Mouse (Mus musculus) lung, postnatal 14 days (tissue): Measurements from ENCODE around the gene Snx9.

Experiments used
- DNase-seq: peaks from one replicate; pipeline ENCODE4 v3.0.0; 2021

Gene Snx9

DNA sequence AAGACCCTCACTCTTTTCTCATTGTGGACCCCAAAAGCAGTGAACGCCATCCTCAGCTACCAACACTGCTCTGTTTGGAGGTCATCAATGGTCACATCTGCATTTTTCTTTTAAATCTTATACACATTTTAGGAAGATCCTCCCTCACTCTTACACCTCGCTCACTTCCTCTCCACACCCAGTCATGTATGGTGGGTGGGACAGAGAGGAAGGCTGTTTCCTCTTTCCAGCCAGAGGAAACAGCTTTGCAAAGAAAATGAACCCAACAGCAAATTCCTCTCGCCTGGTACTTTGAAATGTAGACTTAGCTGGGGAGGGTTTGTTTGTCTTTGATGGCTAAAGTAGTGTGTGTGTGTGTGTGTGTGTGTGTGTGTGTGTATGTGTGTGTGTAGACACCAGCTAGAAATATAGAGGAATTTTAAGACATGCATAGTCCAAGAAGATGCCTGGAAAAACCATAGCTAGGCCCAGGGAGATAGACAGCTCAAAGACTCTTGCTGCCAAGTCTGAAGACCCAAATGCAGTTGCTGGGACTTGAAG lies 33.2 kb upstream of the Snx9 start:
- no peak for DNase-seq

DNA sequence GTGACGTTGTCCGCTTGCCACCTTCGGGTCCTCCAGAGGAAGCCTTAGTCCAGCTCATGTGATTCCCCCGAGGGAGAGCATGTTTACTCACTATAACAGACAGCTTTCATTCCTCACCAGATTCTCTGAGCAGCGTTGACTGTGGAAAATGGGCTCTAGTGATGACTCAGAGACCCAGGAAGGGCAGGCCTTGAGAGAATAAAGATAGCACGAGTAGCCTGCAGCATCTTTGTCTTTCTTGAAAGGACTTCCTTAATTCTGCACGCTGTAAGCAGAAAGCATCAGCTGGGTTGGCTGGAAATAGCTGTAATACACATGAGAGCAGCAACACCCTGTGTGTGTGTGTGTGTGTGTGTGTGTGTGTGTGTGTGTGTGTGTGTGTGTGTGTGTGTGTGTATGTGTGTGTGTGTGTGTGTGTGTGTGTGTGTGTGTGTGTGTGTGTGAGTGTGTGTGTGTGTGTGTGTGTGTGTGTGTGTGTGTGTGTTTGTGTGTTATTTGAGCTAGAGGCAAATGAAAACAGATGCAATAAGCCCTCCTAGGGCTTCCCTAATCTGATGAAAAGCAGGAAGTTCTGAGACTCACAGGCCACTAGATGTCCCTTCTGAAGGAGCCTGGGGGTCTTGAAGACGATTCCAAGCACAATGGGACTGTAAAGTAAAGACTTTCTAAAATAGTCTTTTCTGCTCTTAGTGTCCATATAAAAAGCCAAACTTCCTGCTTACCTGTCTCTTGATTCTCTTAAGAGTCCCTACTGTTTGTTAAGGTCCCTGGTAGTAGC lies 27.1 kb upstream of the Snx9 start:
- DNase-seq = no peak

DNA sequence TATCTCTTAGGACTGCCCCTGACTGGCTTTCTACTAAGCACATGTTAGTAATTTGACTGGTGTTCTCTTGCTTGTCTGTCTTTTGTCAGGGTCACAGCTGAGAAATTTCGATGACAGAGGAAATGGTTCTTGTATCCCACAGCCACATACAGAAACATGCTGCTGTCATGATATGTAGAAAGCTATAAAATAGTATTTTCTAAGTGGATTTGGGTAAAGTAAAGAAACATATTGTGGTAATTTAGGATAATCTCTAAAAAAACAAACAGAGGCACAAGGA lies 26.5 kb upstream of the Snx9 start:
- no peak for DNase-seq

DNA sequence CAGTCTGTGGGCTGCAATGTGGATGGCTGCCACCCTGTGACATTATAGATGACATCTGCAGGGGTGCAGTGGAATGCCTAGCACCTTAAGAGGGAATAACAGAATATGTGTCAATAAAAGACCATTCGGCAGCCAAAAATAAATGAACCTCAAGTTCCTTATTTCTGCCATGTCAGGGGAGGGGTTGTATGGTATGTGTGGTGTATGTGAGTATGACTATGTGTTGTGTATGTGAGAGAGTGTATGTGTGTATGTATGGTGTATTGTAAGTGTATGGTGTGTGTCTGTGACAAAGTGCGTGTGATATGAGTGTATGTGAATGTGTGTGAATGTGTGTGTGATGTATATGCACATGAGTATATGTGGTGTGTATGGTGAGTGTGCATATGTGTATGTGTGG lies 23.3 kb upstream of the Snx9 start:
- DNase-seq = no peak

DNA sequence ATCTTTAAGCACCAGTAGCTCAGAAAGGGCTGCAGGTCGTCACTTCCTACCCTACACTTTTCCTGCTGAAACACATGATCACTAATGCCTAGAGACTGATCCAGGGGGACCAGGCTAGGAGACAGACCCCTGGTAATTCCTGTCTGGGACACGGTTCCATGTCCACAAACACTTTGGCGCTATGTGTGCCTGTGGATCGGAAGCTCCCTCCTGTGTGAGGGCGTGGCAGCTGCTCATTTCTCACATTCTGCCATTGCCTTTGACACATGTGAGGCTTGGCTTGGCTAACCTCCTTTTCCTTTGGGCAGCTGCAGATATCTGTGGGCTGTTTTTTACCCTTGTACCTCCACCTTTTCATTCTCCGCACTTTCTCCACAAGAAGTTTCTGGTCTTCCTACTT lies 22.0 kb upstream of the Snx9 start:
- DNase-seq = no peak

DNA sequence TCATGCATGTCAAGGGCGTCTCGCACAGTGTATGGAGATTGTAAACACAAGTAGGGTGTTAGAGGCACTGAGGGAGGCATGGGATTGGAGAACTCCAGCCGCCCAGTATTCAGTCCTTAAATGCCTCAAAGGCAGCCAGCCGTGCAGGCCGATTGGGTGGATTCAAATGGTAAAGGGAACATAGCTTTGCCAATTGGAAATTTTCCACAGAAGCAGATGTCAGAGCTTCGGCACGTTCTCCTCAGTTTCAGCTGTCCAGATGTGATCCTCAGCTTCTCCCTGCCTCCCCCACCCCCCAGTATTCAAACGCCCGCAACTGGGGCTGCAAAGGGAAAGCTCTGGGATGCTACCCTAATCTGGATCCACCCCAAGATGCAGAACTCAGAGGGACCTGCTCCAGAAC lies 21.3 kb upstream of the Snx9 start:
- no peak for DNase-seq

DNA sequence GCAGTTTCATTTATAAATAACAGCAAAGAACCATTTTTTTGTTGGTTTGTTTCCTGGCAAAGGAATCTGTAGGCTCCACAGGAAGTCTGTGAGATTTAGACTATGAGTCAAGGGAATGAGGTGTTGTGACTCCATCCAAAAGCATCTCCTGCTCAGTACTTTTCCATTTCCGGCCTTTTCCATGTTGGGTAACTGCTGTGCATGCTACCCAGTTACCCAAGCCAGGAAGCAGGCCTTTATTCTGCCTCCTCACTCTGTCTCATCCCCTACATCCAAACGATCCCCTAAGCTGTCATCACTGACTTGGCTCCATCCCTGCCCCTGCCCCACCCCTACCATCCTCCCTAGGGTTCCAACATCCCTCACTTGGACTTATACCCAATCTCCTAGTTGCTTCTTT lies 18.6 kb upstream of the Snx9 start:
- no peak for DNase-seq

DNA sequence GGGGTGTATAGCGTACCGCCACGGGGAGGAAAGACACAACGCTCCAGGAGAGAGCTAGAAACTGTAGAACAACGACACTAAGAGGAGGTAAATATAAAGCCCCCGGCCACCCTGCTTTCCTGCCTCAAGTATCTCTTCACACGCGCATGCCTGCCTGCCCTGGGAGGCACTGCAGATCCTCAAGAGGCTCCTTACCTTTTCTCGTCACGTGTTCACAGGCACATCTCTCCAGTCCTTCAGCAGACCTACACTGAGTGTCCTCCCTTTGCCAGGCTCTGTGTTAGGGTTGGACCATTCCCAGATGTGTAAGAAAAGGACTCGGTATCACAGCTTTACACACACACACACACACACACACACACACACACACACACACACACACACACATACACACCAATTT lies 18.1 kb upstream of the Snx9 start:
- no peak for DNase-seq

DNA sequence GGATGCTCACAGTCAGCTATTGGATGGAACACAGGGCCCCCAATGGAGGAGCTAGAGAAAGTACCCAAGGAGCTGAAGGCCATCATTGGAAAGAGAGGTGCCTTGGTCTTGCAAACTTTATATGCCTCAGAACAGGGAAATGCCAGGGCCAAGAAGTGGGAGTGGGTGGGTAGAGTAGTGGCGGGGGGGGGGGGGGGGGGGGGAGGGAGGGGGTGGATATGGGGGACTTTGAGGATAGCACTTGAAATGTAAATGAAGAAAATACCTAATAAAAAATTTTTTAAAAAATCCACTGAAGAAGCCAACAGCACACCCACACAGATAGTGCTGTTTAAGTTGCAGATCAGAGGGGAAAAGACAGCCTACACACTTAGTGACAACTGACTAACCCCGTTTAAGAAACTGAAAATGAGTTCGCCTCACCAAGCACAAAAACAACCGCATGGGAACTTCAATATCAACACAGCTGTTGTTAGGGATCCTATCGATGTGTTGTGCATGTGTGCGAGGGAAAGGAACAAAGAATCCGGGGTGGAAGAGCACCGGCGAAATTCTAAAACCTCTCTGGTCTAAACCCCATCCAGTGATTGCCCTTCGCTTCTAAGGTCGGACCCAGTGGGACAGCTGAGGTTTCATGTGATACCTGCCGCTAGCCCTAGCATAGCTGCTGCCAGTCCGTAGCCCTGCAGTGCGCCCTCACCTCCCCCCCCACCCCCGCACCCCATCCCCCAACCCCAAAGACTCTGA lies 13.1 kb upstream of the Snx9 start:
- no peak for DNase-seq

DNA sequence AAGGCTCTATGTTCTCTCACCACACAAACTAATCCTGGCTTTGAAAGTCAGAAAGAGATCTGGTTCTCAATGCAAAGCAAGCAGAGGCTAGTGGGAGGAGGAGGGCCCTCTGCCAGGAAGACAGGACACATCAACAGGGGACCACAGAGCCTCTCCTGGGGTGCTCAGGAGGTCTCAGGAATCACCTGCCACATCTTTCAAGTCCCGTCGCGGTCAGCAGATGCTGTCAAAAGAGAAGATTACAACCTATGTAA lies 12.6 kb upstream of the Snx9 start:
- DNase-seq = no peak

DNA sequence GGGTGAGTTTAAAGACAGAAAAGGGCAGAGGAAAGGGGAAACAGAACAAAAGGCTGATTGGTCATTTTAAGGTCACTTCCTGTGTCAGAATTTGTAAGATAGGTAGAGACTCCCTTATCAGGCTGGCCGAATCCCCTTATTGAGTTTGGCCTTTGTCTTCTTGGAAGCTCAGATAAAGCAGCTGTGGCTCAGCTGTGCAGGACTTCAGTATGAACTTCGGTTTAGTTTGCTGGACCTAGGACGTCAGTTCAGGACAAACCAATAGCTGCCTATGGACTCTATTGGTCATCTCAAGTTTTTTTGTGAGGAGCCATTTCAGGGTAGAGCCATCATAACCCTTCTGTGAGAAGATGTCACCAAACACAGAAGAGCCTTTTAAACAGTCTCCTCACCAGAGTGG lies 12.2 kb upstream of the Snx9 start:
- no peak for DNase-seq

DNA sequence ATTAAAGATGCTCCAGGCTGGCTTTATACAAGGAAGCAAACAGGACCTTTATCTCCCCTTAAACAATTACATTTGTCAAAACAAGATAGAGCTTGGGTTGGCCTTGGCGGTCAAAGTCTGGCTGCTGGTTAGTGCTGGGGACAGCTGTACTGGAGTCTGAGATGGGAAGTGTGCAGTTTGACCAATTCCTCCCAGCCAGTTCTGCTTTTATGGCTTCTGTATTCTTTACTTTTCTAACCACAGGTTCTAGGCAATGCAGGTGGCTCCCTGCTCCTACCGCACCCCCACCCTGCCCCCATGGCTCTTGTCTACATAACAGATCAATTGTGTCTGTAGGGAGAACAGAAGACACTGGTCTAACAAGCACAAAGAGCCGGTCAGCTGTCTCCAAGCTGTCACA lies 11.2 kb upstream of the Snx9 start:
- DNase-seq = no peak

DNA sequence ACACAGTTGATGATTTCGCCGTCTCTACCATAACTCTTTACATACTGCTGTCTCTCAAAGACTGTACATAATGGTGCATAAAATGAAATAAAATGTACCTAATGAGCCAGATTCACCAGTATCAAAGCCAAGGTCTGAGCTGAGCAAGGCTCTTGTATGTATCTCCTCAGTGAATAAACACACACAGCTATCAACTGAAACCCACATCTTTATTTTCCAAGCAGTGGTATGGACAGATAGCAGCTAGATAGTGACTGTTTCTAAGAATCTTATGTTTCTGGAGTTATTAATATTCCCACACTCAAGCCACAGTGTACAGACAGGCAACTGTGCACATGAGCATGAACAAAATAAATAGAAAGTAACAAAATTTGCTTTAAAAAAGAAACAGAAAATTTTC lies 10.7 kb upstream of the Snx9 start:
- no peak for DNase-seq

DNA sequence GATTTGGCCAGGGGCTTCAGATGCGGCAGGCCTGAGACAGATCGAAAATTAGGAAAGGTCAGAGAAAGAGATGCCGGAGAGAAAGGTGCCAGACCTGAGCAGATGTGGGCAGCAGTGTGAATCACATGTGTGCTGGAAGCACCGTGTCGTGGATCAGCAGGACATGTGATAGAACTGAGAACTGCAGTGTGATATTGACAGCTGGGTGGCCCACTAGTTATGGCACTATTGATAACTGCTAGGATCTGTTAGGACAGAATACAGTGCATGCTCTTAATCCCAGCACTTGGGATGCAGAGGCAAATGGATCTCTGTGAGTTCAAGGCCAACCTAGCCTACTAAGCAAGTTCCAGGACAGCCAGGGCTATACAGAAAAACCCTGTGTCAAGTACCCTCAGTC lies 10.3 kb upstream of the Snx9 start:
- DNase-seq = no peak

DNA sequence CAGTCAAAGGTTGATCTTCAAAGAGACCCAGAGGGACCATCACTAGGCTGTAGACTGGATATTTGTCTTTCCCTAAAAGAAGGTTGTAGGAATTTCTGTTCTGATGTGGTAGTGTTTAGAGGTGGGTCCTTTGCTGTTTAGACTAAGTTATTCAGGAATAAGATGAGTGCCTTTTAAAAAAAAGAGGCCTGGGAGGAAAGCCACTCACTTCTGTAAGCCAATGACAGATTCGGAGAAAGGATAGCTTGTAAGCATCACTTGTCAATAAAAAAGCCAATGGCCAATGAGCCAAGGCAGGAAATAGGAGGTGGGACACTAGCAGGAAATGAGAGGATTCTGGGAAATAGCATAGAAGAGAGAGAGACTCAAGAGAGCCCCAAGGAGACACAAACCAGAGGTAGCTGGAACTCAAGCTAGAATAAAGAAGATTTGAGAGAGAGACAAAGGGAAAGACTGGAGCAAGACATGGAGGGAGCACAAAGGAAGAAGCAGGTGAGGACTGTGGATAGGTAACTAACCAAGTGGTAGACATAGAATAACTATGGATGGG lies 9.8 kb upstream of the Snx9 start:
- DNase-seq = no peak

DNA sequence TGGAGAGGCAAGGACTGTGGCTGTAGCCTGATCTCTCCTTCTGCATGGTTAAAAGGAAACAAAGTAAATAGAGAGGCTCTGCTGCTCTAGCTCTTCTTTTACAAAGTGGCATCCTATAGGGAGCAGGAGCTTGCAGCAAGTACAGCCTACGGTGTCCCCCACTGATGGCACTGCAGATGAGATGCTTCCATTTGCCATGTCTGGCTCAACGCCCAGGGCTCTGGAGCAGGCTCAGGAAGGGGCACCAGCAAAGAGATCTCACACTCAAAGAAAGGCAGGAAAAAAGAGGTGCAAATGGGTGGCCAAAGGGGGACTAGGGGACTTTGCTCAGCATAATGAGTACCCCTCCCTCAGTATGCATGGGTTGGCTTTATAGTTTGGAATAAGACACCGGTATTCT lies 7.0 kb upstream of the Snx9 start:
- DNase-seq = no peak

DNA sequence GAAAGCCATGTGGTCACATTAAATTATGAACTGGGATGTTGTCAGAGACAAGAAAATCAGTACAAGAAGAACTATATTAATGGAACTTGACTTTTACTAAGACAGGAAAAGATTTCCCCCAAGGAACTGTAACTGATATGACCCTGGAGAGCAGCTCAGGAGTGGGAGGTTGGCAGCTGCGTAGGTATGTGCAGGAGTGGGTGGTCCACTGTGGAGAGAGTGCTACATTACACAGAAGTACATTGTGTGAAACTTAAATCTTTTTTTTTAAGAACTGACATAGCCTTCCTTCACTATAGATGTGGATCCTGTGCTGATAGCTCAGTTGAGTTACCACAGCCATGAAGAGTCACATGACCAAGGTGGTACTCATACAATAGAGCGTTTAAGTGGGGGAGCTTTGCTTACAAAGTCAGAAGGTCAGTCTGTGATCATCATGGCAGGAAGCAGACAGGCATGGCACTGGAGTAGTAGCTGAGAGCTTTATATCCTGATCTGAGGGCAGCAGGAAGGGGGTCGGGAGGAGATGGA lies 6.3 kb upstream of the Snx9 start:
- no peak for DNase-seq

DNA sequence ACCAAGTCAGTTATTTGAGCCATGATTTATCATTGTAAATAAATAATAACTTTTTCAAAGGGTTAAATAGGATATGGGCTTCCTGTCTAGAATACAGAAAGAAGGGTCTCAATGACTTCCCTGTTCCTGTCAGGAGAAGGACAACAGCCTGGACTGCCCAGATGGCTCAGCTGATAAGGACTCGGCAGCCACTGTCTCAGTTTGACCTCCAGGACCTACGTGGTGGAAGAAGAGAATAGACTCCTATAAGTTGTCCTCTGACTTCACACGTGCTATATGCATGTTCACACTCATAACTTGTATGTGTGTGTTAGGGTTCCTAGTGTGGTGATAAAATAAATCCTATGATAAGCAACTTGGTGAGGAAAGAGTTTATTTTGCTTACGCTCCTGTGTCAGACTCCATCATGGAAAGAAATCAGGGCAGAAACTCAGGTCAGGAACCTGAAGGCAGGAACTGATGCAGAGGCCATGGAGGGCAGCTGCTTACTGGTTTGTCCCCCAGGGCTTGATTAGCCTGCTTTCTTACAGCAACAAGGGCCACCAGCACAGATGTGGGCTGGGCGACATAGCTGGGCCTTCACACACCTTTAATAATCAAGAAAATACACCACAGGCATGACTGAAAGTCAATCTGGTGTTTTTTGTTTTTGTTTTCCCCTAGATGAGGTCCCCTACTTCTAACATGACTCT lies 1.4 kb upstream of the Snx9 start:
- no peak for DNase-seq

DNA sequence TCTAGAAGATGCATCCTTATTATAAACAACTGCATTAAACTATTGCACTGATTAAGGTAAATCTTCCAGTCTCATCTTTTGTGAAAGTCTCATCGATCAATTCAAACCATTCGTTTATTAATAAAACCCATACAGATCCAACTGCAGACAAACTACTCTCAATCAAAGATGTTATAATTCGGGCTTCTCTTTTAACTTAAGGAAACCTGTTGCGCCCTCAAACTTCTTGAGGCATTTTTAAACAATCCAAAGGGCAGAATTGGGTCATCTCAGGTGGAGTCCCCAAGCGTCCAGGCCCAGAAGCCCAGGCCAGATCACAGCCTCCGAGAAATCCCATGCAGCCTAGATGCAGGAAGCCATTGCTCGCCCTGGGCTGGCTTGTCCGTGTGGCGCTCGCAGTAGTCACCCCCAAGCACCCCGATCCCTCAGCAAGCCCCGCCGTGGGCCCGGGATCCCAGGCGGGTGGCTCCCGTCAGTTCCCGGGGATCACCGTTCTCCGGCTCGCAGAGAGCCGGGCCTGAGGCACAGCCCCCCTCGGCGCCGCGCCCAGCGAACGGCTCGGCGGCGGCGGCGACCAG lies 490 bp upstream of the Snx9 start:
- DNase-seq = peak; percentile 50

DNA sequence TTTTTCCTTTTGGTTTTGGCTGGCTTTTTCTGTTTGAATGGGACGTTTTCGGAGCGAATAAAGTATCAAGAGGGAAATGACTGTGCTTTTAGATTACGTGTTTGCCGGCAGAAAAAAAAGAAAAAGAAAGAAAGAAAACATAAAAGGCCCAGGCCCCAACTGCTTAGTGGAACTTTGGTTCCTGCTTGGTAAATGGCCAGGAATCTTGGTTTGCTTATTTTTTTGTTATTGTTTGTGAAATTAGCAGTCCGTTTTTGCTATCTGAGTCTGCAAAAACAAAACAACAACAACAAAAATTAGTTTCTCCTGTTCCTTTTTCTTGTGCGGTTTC lies 779 bp downstream of the Snx9 start:
- no peak for DNase-seq

DNA sequence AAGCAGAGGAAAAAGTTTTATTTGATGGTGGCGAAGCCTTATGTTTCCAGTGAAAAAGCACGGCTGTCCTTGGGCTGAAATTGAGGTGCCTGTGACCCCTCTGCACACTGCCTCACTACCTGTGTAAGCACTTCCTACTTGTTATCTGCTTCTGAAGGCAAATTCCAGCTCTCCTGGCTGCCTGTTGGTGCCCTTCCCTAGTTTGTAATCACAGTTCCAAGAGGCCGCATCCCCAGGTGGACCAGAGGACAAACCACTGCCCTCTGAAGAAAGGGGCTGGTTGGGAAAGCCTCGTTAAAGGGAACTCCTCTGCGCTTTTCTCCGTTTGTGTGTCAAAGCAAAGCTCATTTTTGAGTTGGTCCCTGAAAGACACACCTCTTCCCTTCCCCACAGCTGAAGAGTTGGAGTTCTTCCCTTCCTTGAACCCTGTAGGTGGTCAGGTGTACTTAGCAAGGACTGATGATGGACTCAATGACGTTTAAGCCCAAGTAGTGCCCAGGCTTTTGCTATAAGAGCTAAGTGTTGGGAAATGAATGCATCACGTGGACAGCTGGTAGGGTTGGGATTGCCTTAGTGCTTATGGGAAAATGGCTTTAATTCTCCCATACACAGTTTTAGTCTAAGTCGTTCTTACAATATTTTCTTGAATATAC lies 2.0 kb downstream of the Snx9 start:
- DNase-seq = no peak

DNA sequence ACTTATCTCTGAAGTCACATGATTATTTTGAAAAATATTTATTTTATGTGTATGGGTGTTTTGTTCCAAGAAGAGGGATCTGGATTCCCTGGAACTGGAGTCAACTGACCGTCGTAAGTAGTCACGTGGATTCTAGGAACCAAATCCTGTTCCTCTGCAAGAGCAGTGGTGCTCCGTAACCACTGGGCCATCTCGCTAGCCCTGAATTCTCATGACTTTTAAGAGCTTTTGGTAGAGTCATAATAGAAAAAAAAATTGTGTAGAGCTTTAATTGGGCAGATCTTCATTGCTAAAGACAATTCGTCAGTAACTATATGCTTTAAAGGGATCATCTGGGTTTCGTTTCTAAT lies 2.5 kb downstream of the Snx9 start:
- DNase-seq = no peak

DNA sequence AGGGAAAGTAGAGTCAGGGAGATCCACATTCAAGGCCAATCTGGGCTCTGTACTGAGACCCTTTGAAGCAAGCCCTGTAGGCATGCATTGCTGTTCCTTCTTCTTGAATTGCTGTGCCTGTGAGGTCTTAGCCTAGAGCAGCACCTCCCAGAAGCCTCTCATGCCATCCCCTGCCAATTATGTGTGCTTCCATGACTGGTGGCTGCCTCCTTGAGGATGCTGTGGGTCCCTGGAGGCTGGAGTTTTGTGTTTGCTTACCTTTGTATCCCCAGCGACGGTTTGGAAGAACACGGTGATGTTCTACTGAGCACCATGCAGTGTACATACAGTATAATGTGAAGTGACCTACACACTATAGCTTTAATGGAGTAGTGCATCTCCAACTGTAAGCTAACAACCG lies 4.2 kb downstream of the Snx9 start:
- DNase-seq = no peak
